In genomic region chr10:8885201-8885600, GRCm38 (mm10) we compare ENCODE assay signal across 9 mouse cellular contexts. TPM values are rescaled to one million over a fixed set of nuclear protein-coding genes. Genes with fewer than 3 reads are reported as not detected.
DNase-seq lines count a peak whose midpoint lies in the region; ATAC-seq and TF ChIP-seq lines count a peak whose summit lies in the region.
"Had no signal": no experiment of that assay in that cellular context is flagged by ENCODE, and none has a peak within 500 bp of the region (broad histone marks: within the 10 kb centered on the region; RNA-seq: fewer than 3 reads in every experiment).

No protein-coding gene starts in this region.

- peak overlapping the region; percentile 97 for H3K27ac ChIP-seq in kidney, adult 2 months (ENCODE audit: insufficient read depth, low read depth, low read length)
- no peak overlapping the region for H3K27ac ChIP-seq in forebrain, embryonic 14.5 days (ENCODE audit: low read depth, low read length)
- H3K27ac ChIP-seq in limb, embryonic 14.5 days (replicated peaks; ENCODE audit: low read depth, low read length), result peak overlapping the region; percentile 96; the same call in 1 of the 2 replicates

- no peak for TF ChIP-seq POLR2A in kidney, adult 2 months (IDR thresholded peaks at IDR 0.05; ENCODE audit: low read depth, low read length)
- TF ChIP-seq POLR2A in limb, embryonic 14.5 days (IDR thresholded peaks at IDR 0.05; ENCODE audit: borderline replicate concordance, extremely low read depth, insufficient read depth, insufficient read length), result no peak

- H3K36me3 ChIP-seq in kidney, adult 2 months (ENCODE audit: control insufficient read depth, insufficient read depth, low read length), result no peaks in the 10 kb centered on the region
- no peaks in the 10 kb centered on the region for H3K36me3 ChIP-seq in forebrain, embryonic 14.5 days (ENCODE audit: control insufficient read depth, insufficient read depth, low read length)
- H3K36me3 ChIP-seq in limb, embryonic 14.5 days (ENCODE audit: control insufficient read depth, insufficient read depth, low read length), result no peaks in the 10 kb centered on the region

- TF ChIP-seq CTCF in kidney, adult 2 months (conservative IDR thresholded peaks at IDR 0.05; ENCODE audit: insufficient read depth, insufficient read length, low read depth, low read length), result no peak

- peak overlapping the region; percentile 63 for H3K9ac ChIP-seq in forebrain, embryonic 14.5 days (ENCODE audit: low read length)
- H3K9ac ChIP-seq in limb, embryonic 14.5 days (ENCODE audit: low read depth, low read length, severe bottlenecking), result peak overlapping the region; percentile 85

- peak; percentile 47 for DNase-seq in kidney, adult 2 months
- no peak for DNase-seq in kidney, adult 11 months
- DNase-seq in forebrain, embryonic 14.5 days (ENCODE audit: low spot score), result no peak
- DNase-seq in limb, embryonic 14.5 days (ENCODE audit: low spot score), result no peak
- DNase-seq in neural tube, embryonic 10.5 days (ENCODE audit: extremely low spot score, low spot score), result peak; percentile 39
- no peak for DNase-seq in right cerebral cortex, postnatal 36 days (ENCODE audit: low spot score in 2 of 2)
- DNase-seq in layer of hippocampus, postnatal 14 days (ENCODE audit: low spot score in 2 of 2), result no peak

- H3K27me3 ChIP-seq in kidney, adult 2 months (replicated peaks; ENCODE audit: control insufficient read depth, insufficient read depth, low read length), result no peaks in the 10 kb centered on the region
- H3K27me3 ChIP-seq in forebrain, embryonic 14.5 days (replicated peaks; ENCODE audit: control insufficient read depth, insufficient read depth, low read length), result 0 out of 2 replicates have a peak, but pooled peaks cover 4% of the 10 kb centered on the region
- no peaks in the 10 kb centered on the region for H3K27me3 ChIP-seq in limb, embryonic 14.5 days (ENCODE audit: control insufficient read depth, insufficient read depth, low read length)

- ATAC-seq in forebrain, embryonic 14.5 days, result no peak
- ATAC-seq in limb, embryonic 14.5 days (ENCODE audit: low FRiP score, low read depth), result no peak
- ATAC-seq in megakaryocyte-erythroid progenitor cell, adult 5-6 weeks (replicated peaks; ENCODE audit: low FRiP score, low TSS enrichment, poor library complexity, severe bottlenecking), result no peak

- H3K4me3 ChIP-seq in kidney, adult 2 months (ENCODE audit: insufficient read depth, low read depth, low read length), result peak overlapping the region; percentile 86
- H3K4me3 ChIP-seq in forebrain, embryonic 14.5 days (ENCODE audit: low read depth, low read length), result peak overlapping the region; percentile 62
- H3K4me3 ChIP-seq in limb, embryonic 14.5 days (replicated peaks; ENCODE audit: low read length), result peak overlapping the region; percentile 83

- H3K4me1 ChIP-seq in kidney, adult 2 months (ENCODE audit: control insufficient read depth, insufficient read depth, low read length), result peaks cover 7% of the 10 kb centered on the region
- no peaks in the 10 kb centered on the region; the same call in 1 of the 2 replicates for H3K4me1 ChIP-seq in forebrain, embryonic 14.5 days (ENCODE audit: control insufficient read depth, insufficient read depth, low read length)
- peaks cover 13% of the 10 kb centered on the region for H3K4me1 ChIP-seq in limb, embryonic 14.5 days (ENCODE audit: control insufficient read depth, insufficient read depth, low read length)

- H3K9me3 ChIP-seq in forebrain, embryonic 14.5 days (replicated peaks; ENCODE audit: control insufficient read depth, low read length), result no peaks in the 10 kb centered on the region
- H3K9me3 ChIP-seq in limb, embryonic 14.5 days (ENCODE audit: control insufficient read depth, low read length), result no peaks in the 10 kb centered on the region

- WGBS in kidney, adult 2 months, result 4% methylated on average over 11 of the region's 11 CpGs
- WGBS in forebrain, embryonic 14.5 days, result 5% methylated on average over 11 of the region's 11 CpGs
- 5% methylated on average over 11 of the region's 11 CpGs for WGBS in limb, embryonic 14.5 days

- H3K4me2 ChIP-seq in forebrain, embryonic 14.5 days (ENCODE audit: low read length), result peak overlapping the region; percentile 92
- peak overlapping the region; percentile 77 for H3K4me2 ChIP-seq in limb, embryonic 14.5 days (replicated peaks; ENCODE audit: low read depth, low read length, severe bottlenecking)

RNA-seq across cellular contexts. Expression of gene Sash1, which starts 0.7 kb away (rescaled TPM):
- 13.5 and 14.5 TPM in 2 replicates for polyA plus RNA-seq in kidney, adult 2 months (2012; rRNA removed)
- 1.9 and 2.2 TPM in 2 replicates for polyA plus RNA-seq in forebrain, embryonic 14.5 days (2014; fragmentation: Nextera tagmentation; extraction: Ambion mirVana)
- 21.5 and 21.7 TPM in 2 replicates for polyA plus RNA-seq in limb, embryonic 14.5 days (2012; rRNA removed)
- 8.1 and 8.8 TPM in 2 replicates for polyA plus RNA-seq in limb, embryonic 14.5 days (2014; fragmentation: Nextera tagmentation; extraction: Ambion mirVana)
- total RNA-seq in layer of hippocampus, postnatal 14 days (2021), result 10 to 100 TPM; 88.3 to 90.1 TPM
- total RNA-seq in megakaryocyte-erythroid progenitor cell, adult 5-6 weeks (2014; fragmentation: Nextera tagmentation), result 0.84 and 1.7 TPM in 2 replicates
- 0.23 and 0.61 TPM in 2 replicates for total RNA-seq in megakaryocyte-erythroid progenitor cell, adult 5-6 weeks (2017)
- total RNA-seq: MEL had no signal

Comparison
In these comparisons a context has a peak if more than half of its experiments do, and no peak if none do; other contexts are left out.
1. DNase-seq: peak in kidney, adult 2 months (single experiment) and neural tube, embryonic 10.5 days (single experiment); none in kidney, adult 11 months (single experiment), forebrain, embryonic 14.5 days (single experiment), limb, embryonic 14.5 days (single experiment), right cerebral cortex, postnatal 36 days (0 of 2) and layer of hippocampus, postnatal 14 days (0 of 2).
2. Peak in every context shown above with its lines, with median percentiles within 50 percentile points of each other: H3K4me3 ChIP-seq.